ENCODE assay signal across 10 mouse cellular contexts in the genomic region with DNA sequence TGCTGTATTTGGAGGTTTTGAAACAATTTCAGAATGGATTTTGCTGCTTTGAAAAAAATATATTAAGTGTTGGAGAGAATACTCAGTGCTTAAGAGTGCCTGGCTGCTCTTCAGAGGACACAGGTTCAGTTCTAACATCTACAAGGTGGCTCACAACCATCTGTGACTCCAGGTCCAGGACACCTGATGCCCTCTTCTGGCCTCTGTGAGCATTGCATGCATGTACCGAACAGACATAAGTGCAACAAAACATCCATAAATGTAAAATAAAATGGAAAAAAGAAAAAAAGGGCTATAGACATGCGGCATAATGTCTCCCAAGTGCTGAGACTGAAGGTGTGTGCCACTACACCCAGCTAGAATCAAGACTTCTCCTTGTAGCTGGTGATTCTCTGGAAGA. TPM values are rescaled to one million over a fixed set of nuclear protein-coding genes. Genes with fewer than 3 reads are reported as not detected.
A peak's percentile ranks its signal among the peaks of the same experiment; 100 is the strongest.
DNase-seq lines count a peak whose midpoint lies in the region; ATAC-seq and TF ChIP-seq lines count a peak whose summit lies in the region.
"Had no signal": no experiment of that assay in that cellular context is flagged by ENCODE, and none has a peak within 500 bp of the region (broad histone marks: within the 10 kb centered on the region; RNA-seq: fewer than 3 reads in every experiment).

No protein-coding gene starts in this region.

- peaks cover 4% of the 10 kb centered on the region; the same call in 1 of the 2 replicates for H3K36me3 ChIP-seq in midbrain, embryonic 11.5 days (ENCODE audit: control insufficient read depth, insufficient read depth, low read length)
- H3K36me3 ChIP-seq in midbrain, embryonic 15.5 days (replicated peaks) = 0 out of 2 replicates have a peak, but pooled peaks cover 4% of the 10 kb centered on the region
- no peaks in the 10 kb centered on the region for H3K36me3 ChIP-seq in liver, embryonic 14.5 days (replicated peaks; ENCODE audit: control insufficient read depth, insufficient read depth, low read depth)

- H3K4me2 ChIP-seq in midbrain, embryonic 11.5 days = no peak overlapping the region
- H3K4me2 ChIP-seq in midbrain, embryonic 15.5 days = no peak overlapping the region
- no peak overlapping the region for H3K4me2 ChIP-seq in liver, embryonic 14.5 days (ENCODE audit: low read depth)
- H3K4me2 ChIP-seq: heart, embryonic 13.5 days; midbrain, embryonic 12.5 days had no signal

- no peak overlapping the region for H3K27ac ChIP-seq in midbrain, embryonic 11.5 days (ENCODE audit: low read depth, low read length)
- no peak overlapping the region for H3K27ac ChIP-seq in midbrain, embryonic 15.5 days
- no peak overlapping the region for H3K27ac ChIP-seq in liver, embryonic 14.5 days
- H3K27ac ChIP-seq: heart, embryonic 13.5 days; midbrain, embryonic 12.5 days had no signal

- no peak overlapping the region for H3K9ac ChIP-seq in midbrain, embryonic 11.5 days (ENCODE audit: low read length)
- no peak overlapping the region for H3K9ac ChIP-seq in midbrain, embryonic 15.5 days
- no peak overlapping the region for H3K9ac ChIP-seq in liver, embryonic 14.5 days (replicated peaks)
- H3K9ac ChIP-seq: heart, embryonic 13.5 days; midbrain, embryonic 12.5 days had no signal

- H3K4me3 ChIP-seq in midbrain, embryonic 11.5 days (ENCODE audit: low read depth, low read length) = no peak overlapping the region
- H3K4me3 ChIP-seq in midbrain, embryonic 15.5 days = no peak overlapping the region
- no peak overlapping the region for H3K4me3 ChIP-seq in liver, embryonic 14.5 days (ENCODE audit: insufficient read depth in 1 of 2, low read depth in 2 of 2, low read length in 2 of 2)
- H3K4me3 ChIP-seq: heart, embryonic 13.5 days; midbrain, embryonic 12.5 days had no signal

- 0 out of 2 replicates have a peak, but pooled peaks cover 3% of the 10 kb centered on the region for H3K4me1 ChIP-seq in midbrain, embryonic 11.5 days (ENCODE audit: control insufficient read depth, insufficient read depth, low read length)
- peaks cover 9% of the 10 kb centered on the region for H3K4me1 ChIP-seq in midbrain, embryonic 15.5 days
- no peaks in the 10 kb centered on the region for H3K4me1 ChIP-seq in liver, embryonic 14.5 days (replicated peaks; ENCODE audit: control insufficient read depth in 2 of 2, insufficient read depth in 2 of 2, low read length in 1 of 2)

- DNase-seq in cerebellum, adult 11-12 months = peak; percentile 60
- DNase-seq in midbrain, embryonic 11.5 days (ENCODE audit: low spot score, missing footprints) = peak; percentile 89
- peak; percentile 87 for DNase-seq in brain, adult 2 months (ENCODE audit: low read depth, low spot score)
- DNase-seq in liver, embryonic 14.5 days (ENCODE audit: low read depth in 3 of 3, low spot score in 3 of 3) = no peak
- DNase-seq in spleen, postnatal 10 days (ENCODE audit: low spot score in 2 of 2) = peak; percentile 41 to 76

- H3K27me3 ChIP-seq in midbrain, embryonic 11.5 days (ENCODE audit: control insufficient read depth, insufficient read depth, low read length) = no peaks in the 10 kb centered on the region
- no peaks in the 10 kb centered on the region for H3K27me3 ChIP-seq in midbrain, embryonic 15.5 days (replicated peaks)
- no peaks in the 10 kb centered on the region for H3K27me3 ChIP-seq in liver, embryonic 14.5 days (ENCODE audit: control insufficient read depth, insufficient read depth, low read length)
- H3K27me3 ChIP-seq: heart, embryonic 13.5 days; midbrain, embryonic 12.5 days had no signal

- no peaks in the 10 kb centered on the region for H3K9me3 ChIP-seq in midbrain, embryonic 11.5 days (ENCODE audit: control insufficient read depth, low read length)
- no peaks in the 10 kb centered on the region for H3K9me3 ChIP-seq in midbrain, embryonic 15.5 days
- H3K9me3 ChIP-seq in liver, embryonic 14.5 days (ENCODE audit: control insufficient read depth, low read length) = no peaks in the 10 kb centered on the region
- H3K9me3 ChIP-seq: heart, embryonic 13.5 days; midbrain, embryonic 12.5 days had no signal

- peak; percentile 83 for TF ChIP-seq CTCF in liver, embryonic 14.5 days (IDR thresholded peaks at IDR 0.05; ENCODE audit: low read depth)

- no peak for TF ChIP-seq EP300 in liver, embryonic 14.5 days (IDR thresholded peaks at IDR 0.05; ENCODE audit: low read depth)

- 41% methylated on average over 2 of the region's 2 CpGs for WGBS in midbrain, embryonic 11.5 days
- WGBS in midbrain, embryonic 15.5 days = 38% methylated on average over 2 of the region's 2 CpGs
- 15% methylated on average over 2 of the region's 2 CpGs for WGBS in liver, embryonic 14.5 days (ENCODE audit: insufficient replicate concordance)

- no peak for ATAC-seq in cerebellum, adult (ENCODE audit: insufficient number of reproducible peaks, low FRiP score, low TSS enrichment)
- no peak for ATAC-seq in midbrain, embryonic 11.5 days (ENCODE audit: low FRiP score)
- ATAC-seq in midbrain, embryonic 15.5 days (replicated peaks) = no peak
- 0 out of 2 replicates have a peak, but pooled peaks have one; percentile 20 for ATAC-seq in granulocyte monocyte progenitor cell, adult 5-6 weeks (replicated peaks; ENCODE audit: poor library complexity, severe bottlenecking)
- no peak for ATAC-seq in liver, embryonic 14.5 days (ENCODE audit: insufficient read depth)

RNA-seq across cellular contexts. Expression of gene Homez, which starts 10.2 kb away (rescaled TPM):
- 13.2 and 19.9 TPM in 2 replicates for polyA plus RNA-seq in midbrain, embryonic 11.5 days (2014; fragmentation: Nextera tagmentation; extraction: Ambion mirVana)
- 13.6 and 14.5 TPM in 2 replicates for polyA plus RNA-seq in midbrain, embryonic 15.5 days (2015; fragmentation: Nextera tagmentation; extraction: Ambion mirVana)
- total RNA-seq in granulocyte monocyte progenitor cell, adult 5-6 weeks (2014; fragmentation: Nextera tagmentation) = 14.3 and 19.1 TPM in 2 replicates
- 8.4 and 8.7 TPM in 2 replicates for total RNA-seq in granulocyte monocyte progenitor cell, adult 5-6 weeks (2017)
- 0.78 and 0.96 TPM in 2 replicates for polyA plus RNA-seq in liver, embryonic 14.5 days (2012; rRNA removed)
- 1.8 TPM in 2 replicates for polyA plus RNA-seq in liver, embryonic 14.5 days (2014; fragmentation: Nextera tagmentation; extraction: Ambion mirVana)

RNA-seq across cellular contexts. Expression of gene Ppp1r3e, which starts 16.8 kb away (rescaled TPM):
- 0.23 and 0.68 TPM in 2 replicates for polyA plus RNA-seq in midbrain, embryonic 11.5 days (2014; fragmentation: Nextera tagmentation; extraction: Ambion mirVana)
- 3.3 and 3.4 TPM in 2 replicates for polyA plus RNA-seq in midbrain, embryonic 15.5 days (2015; fragmentation: Nextera tagmentation; extraction: Ambion mirVana)
- 12.2 and 21.1 TPM in 2 replicates for total RNA-seq in granulocyte monocyte progenitor cell, adult 5-6 weeks (2014; fragmentation: Nextera tagmentation)
- 2.5 and 2.9 TPM in 2 replicates for total RNA-seq in granulocyte monocyte progenitor cell, adult 5-6 weeks (2017)
- 1.9 and 2.6 TPM in 2 replicates for polyA plus RNA-seq in liver, embryonic 14.5 days (2012; rRNA removed)
- 0.45 and 0.52 TPM in 2 replicates for polyA plus RNA-seq in liver, embryonic 14.5 days (2014; fragmentation: Nextera tagmentation; extraction: Ambion mirVana)

RNA-seq across cellular contexts. Expression of gene Bcl2l2, which starts 22.7 kb away (rescaled TPM):
- 2.4 and 3.3 TPM in 2 replicates for polyA plus RNA-seq in midbrain, embryonic 11.5 days (2014; fragmentation: Nextera tagmentation; extraction: Ambion mirVana)
- polyA plus RNA-seq in midbrain, embryonic 15.5 days (2015; fragmentation: Nextera tagmentation; extraction: Ambion mirVana) = 4.1 and 4.8 TPM in 2 replicates
- 9.4 and 13.5 TPM in 2 replicates for total RNA-seq in granulocyte monocyte progenitor cell, adult 5-6 weeks (2014; fragmentation: Nextera tagmentation)
- total RNA-seq in granulocyte monocyte progenitor cell, adult 5-6 weeks (2017) = 9.9 and 10.9 TPM in 2 replicates
- 3.8 and 4.9 TPM in 2 replicates for polyA plus RNA-seq in liver, embryonic 14.5 days (2012; rRNA removed)
- polyA plus RNA-seq in liver, embryonic 14.5 days (2014; fragmentation: Nextera tagmentation; extraction: Ambion mirVana) = 0.47 and 0.51 TPM in 2 replicates

RNA-seq across cellular contexts. Expression of gene Gm20521, which starts 22.7 kb away (rescaled TPM):
- polyA plus RNA-seq in midbrain, embryonic 11.5 days (2014; fragmentation: Nextera tagmentation; extraction: Ambion mirVana) = not detected in 2 replicates
- polyA plus RNA-seq in midbrain, embryonic 15.5 days (2015; fragmentation: Nextera tagmentation; extraction: Ambion mirVana) = not detected in 2 replicates
- not detected in 2 replicates for total RNA-seq in granulocyte monocyte progenitor cell, adult 5-6 weeks (2014; fragmentation: Nextera tagmentation)
- total RNA-seq in granulocyte monocyte progenitor cell, adult 5-6 weeks (2017) = not detected in 2 replicates
- polyA plus RNA-seq in liver, embryonic 14.5 days (2012; rRNA removed) = 0.03 and 0.06 TPM in 2 replicates
- polyA plus RNA-seq in liver, embryonic 14.5 days (2014; fragmentation: Nextera tagmentation; extraction: Ambion mirVana) = not detected in 2 replicates
- polyA plus RNA-seq: heart, embryonic 13.5 days had no signal

RNA-seq across cellular contexts. Expression of gene Pabpn1, which starts 31.8 kb away (rescaled TPM):
- 166 and 173 TPM in 2 replicates for polyA plus RNA-seq in midbrain, embryonic 11.5 days (2014; fragmentation: Nextera tagmentation; extraction: Ambion mirVana)
- polyA plus RNA-seq in midbrain, embryonic 15.5 days (2015; fragmentation: Nextera tagmentation; extraction: Ambion mirVana) = 183 and 192 TPM in 2 replicates
- 181 and 215 TPM in 2 replicates for total RNA-seq in granulocyte monocyte progenitor cell, adult 5-6 weeks (2014; fragmentation: Nextera tagmentation)
- total RNA-seq in granulocyte monocyte progenitor cell, adult 5-6 weeks (2017) = 286 and 319 TPM in 2 replicates
- 98.8 and 110 TPM in 2 replicates for polyA plus RNA-seq in liver, embryonic 14.5 days (2012; rRNA removed)
- 47.1 and 51.7 TPM in 2 replicates for polyA plus RNA-seq in liver, embryonic 14.5 days (2014; fragmentation: Nextera tagmentation; extraction: Ambion mirVana)

Comparison
In these comparisons a context has a peak if more than half of its experiments do, and no peak if none do; other contexts are left out.
1. DNase-seq: peak in cerebellum, adult 11-12 months (single experiment), midbrain, embryonic 11.5 days (single experiment), brain, adult 2 months (single experiment) and spleen, postnatal 10 days (2 of 2); none in liver, embryonic 14.5 days (0 of 3).